Mouse (Mus musculus) lung, postnatal 4 days (tissue): Measurements from ENCODE around the gene Ap3b2.
"Not testable (repeated sequence)": the region's sequence is repeated elsewhere in the genome, so short reads cannot be mapped to it uniquely, and the experiment has no call there.

Experiments used
- DNase-seq, 2 experiments: peaks; one replicate each; pipeline ENCODE4 v3.0.0; 2021

Gene Ap3b2

DNA sequence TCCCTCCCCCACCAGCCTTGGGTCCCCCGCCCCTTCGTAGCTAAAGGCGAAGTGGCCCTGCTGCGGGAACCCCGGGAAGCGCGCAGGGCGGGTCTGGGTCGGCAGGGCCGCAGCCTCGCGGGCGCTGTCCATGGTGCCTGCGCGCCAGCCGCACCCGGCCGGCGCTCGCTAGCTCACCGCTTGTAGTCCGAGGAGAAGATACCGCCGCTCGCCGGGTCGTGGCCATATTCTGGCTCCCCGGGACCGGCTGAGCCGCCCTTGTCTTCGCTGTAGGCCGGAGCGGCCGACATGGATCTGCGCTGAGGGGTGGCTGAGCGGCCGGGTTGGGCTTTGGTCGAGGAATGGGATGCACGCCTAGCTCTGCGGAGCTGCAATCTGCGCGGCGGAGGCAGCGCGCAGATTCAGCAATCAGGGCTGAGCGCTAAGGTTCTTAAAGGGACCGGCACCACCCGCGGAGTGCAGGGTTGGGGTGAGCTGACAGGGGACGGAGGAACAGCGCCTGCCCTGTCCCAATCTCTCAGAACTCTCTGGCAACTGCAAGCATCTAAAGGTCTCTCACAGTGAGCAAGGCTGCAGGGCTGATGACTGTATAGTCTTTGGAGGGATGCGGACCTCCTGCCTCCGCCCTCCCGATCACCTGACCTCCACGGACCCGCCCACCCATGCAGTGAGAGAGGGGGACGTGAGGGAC, at the start of gene Ap3b2:
Ap3b2 (minus strand) TSS at position 595 of the 691 bp plus-strand sequence.
- DNase-seq, result peak; percentile 73 to 79

DNA sequence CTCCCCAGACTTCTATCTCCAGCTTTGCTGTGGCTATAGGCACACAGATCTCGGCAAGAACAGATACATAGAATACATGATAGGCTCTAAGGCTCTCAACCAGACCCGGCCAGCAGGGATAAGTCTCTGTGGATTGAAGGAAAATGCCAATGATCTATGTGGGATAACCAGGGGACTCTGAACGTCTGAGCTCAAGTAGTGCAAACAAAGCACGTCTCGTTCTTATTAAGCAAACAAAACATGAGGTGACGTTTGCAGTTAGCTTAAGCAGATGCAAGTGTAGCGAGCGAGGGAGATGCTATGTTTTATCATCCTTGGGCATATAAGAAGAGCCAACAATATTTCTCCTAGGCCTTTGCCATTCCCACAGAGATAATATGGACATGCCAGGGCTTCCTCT, 49.2 kb upstream of the Ap3b2 start:
- no peak for DNase-seq

DNA sequence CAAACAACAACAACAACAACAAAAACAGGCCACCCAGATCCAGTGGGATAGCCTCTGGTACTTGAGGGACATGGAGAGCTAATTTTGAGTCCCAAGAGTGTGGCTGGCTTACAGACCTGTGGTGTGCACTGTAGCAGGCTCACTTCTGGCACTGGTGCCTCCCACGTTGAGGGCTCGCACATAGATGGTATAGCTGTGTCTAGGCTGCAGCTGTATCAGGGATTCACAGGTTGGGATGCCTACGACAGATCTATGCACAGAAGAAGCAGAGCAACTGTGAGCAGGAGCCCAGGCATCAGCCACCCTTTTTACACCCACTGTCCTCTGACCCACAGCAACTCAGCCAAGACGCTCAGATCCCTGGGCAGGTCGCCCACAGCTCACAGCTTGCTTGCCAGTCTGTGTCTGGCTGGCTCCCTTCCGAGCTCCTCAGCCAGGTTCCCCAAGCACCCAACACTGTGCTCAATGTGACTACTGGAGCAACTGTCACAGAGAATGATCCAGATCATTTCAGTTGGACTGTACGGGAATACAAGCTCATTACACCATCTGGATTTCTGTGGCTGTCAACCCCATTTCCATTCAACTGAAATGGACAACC, 48.3 kb upstream of the Ap3b2 start:
- peak in 1 of 2 experiments; percentile 66 for DNase-seq

DNA sequence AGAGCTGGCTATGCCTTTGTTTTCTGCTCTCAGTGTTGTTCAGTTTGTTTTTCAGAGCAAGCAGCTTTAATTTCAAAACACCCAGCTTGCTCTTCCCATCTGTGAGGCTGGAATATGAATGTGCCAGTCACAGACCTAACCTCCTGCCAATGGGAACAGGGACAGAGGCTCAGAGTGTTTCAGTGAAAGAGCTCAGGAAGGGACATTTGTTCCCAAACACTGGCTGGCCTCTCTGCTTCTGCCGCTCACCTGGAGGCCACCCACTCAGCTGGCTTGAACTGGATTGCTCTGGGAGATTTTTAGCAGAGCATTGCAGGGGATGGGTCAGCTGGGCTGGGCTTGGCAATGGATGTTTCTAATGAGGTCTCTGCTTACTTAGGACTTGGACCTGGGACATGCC, 47.3 kb upstream of the Ap3b2 start:
- no peak for DNase-seq

DNA sequence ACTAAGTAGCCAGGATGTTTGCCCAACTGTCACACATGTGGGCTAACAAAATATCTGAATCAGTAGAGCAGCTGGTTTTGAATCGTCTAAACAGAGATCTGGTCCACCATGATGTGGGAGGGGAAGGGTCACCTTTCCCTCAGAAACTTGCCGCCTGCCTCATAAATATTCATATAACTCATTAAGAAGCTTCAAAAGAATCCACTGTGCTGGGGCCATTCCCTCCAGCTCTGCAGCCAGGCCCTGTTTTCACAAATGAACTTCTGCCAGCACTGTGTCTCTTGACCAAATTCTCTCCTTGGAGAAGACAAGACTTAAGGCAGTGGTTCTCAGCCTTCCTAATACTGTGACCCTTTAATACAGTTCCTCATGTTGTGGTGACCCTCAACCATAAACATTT, 45.8 kb upstream of the Ap3b2 start:
- DNase-seq, result no peak

DNA sequence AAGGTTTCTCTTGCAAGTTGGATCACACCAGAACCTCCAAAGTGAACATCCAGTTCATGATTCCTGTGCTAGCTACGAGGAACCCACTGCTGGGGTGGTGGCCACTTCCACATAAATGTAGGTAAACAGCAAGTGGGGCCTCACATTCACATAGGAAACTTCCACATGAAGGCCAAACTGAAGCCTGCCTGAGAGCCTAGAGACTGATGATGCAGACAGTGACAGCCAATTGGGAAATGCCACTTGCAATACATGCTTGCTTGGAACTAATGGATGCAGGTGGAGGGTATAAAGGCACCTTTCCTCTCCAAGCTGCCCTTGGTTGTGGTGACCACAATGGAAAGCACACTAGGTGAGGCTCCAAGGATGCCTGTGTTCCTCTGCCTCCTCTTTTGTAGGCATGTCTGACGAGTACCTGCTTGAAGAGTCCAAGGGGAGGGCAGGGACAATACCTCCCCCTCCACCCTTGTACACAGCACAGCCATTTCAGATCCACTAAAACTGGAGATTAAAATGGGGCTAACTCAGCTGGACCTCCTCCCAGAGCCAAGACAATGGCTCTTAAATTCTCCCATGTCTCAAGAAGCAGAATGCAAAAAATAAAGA, 44.4 kb upstream of the Ap3b2 start:
- peak in 1 of 2 experiments; percentile 28 for DNase-seq

DNA sequence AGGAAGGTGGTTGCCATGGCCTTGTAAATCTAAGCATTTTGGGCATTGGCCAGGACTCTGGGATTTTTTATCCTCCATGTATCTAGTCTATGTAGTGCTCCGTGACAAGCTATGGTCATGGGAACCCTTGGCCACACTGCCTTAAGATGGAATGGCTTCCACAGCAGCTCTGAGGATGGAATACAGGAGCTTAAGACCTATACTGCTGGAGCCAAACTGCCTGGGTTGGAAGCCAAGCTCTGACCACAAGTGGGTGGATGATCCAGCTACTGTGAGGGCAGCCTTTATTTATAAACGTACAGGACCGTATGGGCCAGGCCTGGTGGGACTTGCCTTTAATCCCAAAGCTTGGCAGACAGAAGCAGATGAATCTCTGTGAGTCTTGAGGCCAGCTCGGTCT, 42.8 kb upstream of the Ap3b2 start:
- DNase-seq, result no peak

DNA sequence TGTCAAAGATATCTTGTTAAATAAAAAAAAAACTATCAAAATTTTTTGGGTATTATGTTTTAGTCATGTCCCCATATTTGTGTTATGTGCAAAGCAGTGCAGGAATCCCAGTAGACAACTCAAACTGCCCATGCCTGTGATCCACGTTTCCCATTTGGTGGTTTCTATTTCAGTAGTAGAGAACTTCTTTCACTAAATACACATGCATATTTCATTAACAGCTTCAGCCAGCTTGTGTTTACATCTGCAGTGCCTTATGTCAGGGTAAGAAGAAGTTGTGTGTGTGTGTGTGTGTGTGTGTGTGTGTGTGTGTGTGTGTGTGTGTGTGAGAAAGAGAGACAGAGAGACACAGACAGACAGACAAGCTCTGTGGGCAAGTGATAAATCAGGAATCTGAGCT, 37.7 kb upstream of the Ap3b2 start:
- no peak for DNase-seq

DNA sequence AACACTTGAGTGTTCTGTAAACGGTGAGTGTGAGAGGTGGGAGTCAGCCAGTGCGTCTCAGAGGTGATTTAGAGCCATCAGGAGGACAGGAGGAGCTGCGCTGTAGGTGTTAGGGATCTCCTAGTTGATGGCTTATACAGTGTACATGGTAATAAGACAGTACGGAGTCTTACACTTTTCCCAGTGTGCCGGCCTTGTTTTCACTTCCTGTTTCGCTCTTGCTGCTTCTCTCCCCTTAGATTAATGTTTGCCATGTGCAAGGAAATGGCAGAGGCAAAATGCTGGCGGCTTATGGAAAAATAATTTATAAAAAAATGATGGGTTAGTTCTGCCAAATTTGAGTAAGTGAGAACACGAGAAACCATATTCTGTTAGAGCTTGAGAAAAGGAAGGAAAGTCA, 35.2 kb upstream of the Ap3b2 start:
- DNase-seq, result no peak

DNA sequence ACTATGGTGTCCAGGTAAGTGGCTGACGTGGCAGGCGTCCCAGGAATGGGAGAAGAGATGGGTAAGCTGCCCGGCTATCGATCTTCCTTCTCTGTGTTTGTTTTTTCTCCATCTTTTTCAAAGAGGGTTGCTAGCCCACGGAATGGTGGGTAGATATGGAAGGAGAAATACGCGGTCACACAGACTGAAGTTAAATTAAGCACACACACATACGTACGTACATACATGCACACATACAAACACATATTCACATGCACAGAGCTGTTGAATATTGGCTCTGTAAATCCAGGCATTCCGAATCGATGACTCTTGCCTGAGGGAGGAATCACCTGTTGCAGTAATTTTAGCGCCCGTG, 29.9 kb upstream of the Ap3b2 start:
- DNase-seq, result no peak

DNA sequence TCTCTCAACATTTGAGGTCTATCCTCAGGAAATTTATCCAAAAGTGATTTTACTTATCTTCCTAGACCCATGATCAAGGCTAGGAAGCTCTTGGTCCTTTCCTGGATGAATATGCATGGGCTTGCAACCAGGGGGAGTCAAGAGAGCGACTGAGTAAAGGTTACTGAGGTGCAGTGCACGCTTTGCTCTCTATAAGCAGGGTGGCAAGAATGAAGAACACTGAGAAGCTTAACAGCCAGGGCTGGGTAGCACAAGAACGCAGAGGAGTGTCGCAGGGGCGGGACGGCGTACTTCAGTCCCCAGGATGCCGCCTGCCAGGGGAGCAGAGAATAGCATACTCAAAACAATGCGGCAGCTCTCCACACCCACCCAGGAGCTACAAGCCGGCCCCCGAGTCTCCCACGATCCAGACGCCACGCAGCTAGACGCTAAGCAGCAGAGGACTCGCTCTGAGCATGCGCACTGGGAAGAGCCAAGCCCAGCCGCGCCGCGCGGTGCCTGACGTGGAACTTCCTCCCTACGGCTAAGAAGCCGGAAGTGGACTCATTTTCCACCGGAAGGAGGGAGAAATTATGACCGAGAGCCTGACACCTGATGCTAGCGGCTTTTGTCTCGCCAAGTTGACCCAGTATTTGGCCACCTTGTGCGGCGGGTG, 29.4 kb upstream of the Ap3b2 start:
- peak; percentile 91 to 94 for DNase-seq

DNA sequence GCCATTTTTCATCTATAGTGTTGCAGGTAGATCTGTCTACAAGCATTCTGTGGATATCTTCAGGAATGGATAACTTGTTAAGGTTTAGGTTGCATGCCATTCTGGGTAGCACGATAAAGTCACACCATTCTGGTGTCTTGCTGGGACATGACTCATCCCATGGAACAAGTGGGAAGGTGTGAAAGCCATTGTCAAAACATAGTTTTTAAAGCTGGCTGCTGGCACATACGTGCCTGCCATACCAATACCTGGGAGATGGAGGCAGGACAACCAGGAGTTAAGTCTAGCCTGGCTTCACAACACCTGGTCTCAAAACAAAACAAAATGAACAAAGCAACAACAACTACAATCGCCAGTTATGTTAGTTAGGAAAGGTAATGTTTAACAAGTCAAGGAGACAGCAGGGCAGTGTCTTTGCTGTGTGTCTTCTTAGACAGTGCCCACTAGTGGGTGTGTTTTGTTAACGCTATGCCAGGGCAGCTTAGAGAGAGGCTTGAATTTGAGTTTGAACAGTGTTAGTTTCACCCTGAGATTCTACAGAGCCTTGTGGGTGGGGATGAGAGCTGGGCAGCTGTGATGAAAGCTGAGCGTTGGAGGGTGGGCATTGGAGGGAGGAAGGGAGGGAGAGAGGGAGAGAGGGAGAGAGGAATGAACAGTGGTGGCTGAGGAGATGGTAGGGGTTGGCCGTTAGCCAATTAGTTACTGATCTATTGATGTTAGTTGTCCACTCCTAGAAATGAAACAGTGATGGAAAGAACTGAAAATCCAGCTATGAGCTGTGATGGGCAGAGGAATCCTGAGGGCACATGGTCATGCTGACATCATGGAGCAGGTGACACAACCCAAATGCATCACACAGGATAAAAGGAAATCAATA, 22.7 kb upstream of the Ap3b2 start:
- no peak for DNase-seq

DNA sequence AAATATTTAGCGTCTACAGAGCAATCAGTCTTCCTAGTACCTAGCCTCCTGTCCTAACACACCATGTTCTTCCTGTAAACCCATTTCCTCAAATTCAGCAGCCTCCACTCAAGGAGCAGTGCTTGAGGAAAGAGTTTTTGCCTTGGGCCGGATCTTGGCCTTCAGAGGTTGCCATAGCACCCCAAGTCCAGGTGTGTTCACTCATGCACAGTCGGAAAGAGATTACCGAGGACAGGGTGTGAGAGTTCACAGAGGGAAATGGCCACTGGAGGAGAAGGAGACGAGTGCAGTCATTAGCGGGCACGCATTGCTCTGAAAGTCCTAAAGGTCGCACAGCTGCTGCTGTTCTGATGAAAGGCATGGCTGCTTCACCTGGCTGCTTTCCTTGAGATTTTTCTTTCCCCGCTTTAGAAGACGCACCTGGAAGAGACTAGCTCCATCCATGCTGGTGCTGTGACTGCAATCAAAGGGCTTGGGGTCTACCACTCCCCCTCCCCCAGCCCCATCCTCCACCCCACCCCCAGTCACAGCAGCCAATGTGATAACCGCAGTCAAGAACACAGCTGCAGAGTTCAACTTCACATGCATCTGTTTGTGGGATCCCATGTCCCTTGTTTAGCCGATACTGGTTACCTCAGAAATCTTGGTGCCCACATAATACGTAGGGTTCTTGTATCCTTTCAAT, 21.3 kb upstream of the Ap3b2 start:
- no peak for DNase-seq

DNA sequence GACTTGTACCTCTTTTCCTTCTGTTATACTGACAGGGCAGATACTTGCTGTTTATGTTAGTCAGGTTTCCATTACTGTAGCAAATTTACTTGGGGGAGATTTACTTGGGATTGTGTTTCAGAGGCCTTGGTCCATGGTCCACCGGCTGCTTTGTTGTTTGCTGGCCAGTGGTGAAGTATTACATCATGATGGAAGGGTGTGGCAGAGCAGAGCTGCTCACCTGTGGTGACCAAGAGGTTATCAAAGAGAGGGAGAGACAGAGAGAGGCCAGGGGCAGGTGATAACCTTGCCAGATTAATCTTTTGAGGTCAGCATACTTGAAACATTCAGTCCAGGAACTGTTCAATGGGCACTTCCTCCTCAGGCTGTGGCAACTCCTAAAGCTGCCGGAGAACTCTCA, 7.3 kb upstream of the Ap3b2 start:
- DNase-seq, result no peak

DNA sequence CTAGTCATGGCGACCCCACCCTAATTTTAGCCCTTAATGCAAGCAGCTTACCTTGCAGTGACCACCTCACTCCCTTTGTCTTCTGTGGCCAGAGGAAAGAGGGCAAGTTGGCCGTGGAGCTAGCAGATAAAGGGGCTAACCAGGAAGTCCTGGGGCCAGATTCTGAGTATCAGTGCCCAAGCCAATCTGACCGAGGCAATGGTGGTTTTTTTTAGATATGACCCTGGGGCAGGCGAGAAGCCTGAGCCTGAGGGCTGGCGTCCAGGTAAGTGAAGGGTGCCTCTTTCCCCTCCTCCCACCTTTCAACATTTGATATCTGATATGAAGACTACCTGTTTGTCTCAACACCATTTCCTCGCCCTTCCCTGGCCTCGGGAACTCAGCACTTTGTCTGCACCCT, 4.5 kb upstream of the Ap3b2 start, which contains the start of gene BC048679:
BC048679 (minus strand) TSS at position 101 of the 400 bp plus-strand sequence.
- no peak for DNase-seq

DNA sequence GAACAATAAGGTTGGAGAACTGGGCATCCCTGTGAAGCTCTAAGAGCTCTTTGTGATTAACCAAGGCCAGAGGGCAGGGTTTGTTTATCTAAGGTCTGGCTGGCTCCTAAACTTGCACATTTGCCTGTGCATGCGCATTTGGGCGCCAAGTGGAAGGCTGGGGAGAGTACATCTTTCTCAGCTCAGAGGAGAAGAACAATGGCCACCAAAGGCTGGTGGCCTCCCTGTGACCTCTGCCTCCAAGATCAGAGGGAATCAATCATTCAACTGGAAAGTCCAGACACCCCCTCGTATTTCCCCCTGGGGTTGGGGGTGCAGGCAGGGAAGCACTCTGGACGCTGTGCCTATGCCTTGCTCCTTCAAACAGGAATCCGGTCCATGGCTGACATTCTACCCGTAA, 3.4 kb upstream of the Ap3b2 start:
- DNase-seq, result no peak

DNA sequence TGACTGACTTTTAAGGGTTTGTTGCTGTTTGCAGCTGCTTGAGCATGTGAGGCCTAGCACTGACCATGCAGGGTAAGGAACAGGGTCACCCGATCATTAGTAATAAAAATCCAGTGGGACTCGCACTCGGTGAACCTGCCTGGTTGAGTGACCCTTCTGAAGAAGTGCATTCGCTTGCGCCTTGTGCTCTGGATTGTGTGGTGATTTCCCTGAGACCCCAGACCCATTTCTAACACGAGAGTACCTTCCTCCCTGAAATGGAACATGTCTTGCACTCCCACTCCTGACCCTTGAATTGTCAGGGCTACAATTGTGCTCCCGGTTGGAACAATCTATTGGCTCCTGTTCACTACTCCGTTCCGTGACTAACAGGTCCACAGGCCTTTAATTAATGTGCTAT, 1.1 kb downstream of the Ap3b2 start:
- no peak for DNase-seq

DNA sequence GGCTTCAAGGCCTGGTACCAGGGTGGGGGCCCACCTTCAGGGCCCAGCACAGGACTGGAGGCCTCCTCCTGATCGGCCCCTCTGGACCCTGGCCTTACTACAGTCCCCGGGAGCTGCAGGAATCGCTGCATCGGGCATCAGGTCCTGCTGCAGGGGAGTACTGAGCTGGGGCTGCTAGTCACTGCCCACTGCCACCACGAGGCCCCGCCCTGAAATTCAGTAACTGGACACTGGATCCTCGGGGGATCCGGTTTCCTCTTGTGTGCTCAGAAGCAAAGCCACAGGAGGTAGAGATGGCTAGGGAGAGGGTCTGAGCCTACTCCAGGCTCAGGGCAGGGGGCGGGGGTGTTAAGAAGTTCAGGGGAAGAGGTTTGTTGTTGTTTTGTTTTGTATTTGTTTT, 4.1 kb downstream of the Ap3b2 start:
- DNase-seq, result no peak

DNA sequence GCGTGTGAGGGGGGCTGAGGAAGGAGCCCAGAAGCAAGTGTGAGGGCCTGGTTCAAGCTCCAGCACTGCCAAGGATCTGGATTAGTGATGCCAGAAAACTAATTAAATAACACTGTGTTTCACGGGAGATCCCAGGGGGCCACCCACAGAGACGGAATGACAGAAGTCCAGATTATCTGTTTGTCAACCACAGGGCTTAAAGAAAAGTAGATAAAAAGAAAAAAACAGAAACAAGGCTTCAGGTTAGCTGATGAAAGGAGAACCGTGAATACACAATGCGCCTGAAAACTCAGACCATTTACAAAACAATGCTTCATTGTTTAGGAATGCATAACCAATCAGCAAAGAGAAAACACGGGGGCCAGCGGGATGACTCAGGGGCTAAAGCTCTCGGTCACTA, 12.9 kb downstream of the Ap3b2 start:
- no peak for DNase-seq

DNA sequence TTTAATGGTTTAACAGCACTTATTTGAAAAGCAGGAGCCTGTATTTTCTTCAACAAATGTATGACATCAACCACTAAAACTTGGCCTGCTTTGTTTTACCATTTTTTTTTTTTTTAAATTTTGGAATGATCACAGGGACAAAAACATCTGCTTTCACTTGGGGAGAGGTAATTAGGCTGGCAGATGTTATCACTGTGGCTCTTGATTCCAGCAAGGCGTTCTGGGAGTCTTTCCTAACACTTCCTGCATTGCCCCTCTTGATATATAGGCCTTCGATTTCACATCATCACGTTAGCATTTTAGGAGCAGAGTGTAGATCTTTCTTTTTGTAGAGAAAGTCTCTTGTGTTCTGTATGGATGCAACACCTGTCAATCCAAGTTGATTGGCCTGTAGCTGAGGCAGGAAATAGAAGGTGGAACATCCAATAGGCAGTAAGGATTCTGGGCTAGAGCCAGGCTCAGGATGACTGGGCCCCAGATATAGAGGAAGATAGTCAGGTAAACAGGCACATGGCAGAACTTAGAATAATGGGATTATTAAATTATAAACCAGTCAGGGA, 14.1 kb downstream of the Ap3b2 start:
- no peak for DNase-seq

DNA sequence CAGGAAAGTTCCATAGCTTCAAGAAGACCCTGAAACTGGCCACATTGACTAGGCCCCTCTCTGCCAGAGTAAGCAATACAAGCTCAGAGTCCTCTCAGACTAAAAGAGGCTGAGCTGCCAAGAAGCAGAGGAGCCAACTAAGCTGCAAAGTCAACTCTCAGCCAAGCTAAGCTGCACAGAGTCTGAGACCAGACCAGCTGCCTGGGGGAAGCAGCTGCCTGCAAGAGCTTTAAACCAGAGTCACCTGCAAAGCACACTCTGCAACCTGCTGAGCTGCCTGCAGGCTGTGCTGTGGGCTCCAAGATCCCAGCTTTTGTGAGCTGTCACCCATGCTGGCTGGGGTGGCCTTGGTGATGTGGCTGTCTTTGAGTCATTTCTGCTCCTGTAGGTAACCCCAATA, 15.5 kb downstream of the Ap3b2 start:
- not testable (repeated sequence) for DNase-seq

DNA sequence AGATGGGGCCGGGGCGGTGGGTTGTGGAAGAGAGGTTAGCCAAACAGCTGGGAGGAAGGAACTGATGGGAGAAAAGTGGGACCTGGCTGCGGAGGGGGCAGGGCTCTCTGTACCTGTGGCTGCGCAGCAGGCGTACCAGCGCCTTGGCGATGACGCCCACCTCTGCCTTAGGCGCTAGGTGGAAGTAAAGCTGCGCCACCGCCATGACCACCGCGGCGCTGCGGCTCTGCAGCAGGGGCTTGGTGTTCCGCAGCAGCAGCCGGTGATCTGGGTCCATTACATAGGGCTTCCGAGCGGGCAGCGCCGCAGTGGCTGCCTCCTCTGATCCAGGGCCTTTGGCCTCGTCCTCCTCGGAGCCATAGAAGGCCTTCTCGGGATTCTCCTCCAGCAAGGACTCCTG, 16.9 kb downstream of the Ap3b2 start:
- DNase-seq, result no peak
